Mouse (Mus musculus): ENCODE measurements around the gene Jchain.

DNA sequence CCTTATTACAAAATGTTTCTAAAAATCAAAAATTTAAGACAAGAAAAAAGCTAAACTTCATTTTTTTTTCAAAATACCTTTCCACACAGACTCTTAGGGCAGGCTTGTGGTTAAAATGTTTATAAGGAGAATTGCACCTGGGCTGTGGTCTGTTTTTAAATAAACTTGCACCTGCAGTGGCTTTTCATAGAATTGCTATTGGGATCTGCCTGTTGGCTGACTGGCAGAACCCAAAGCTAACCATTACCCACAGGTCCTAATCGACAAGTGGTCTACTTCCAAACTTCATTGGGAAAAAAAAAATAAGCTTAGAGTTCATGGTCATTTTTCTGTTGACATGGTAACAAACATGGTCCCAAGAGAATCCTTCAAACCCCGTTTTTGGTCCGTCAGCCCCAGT lies 7.0 kb upstream of the Jchain start:
- TF ChIP-seq CTCF (conservative IDR thresholded peaks at IDR 0.05; ENCODE audit: low read length) (no peak), POU5F1 (IDR thresholded peaks at IDR 0.05; ENCODE audit: borderline replicate concordance, low read length) (no peak), NANOG (IDR thresholded peaks at IDR 0.05; ENCODE audit: borderline replicate concordance, low read length) (no peak)

Data from E14TG2a.4 (cell line).